Mouse (Mus musculus) layer of hippocampus, postnatal 25 days (tissue): ENCODE results near the gene R3hdm2. TPM values are rescaled to one million over a fixed set of nuclear protein-coding genes. Genes with fewer than 3 reads are reported as not detected.
A peak's percentile ranks its signal among the peaks of the same experiment; 100 is the strongest.

ENCODE experiments used
- DNase-seq, 2 experiments: peaks; one replicate each; pipeline ENCODE4 v3.0.0; 2022; ENCODE audit warnings: mixed read lengths in 2 of 2, low spot score in 1 of 2; ENCODE audit errors: extremely low spot score in 1 of 2
- total RNA-seq, 2 experiments: library from RNA; stranded (reverse); gene quantifications; 2 replicates each; pipeline ENCODE4 v1.2.3; 2021

R3hdm2 gene
- total RNA-seq, 2 experiments from 2014 or later: 153 to 200 TPM

- DNase-seq: no peak
These were observed 108.7 kb downstream of the R3hdm2 start for GRCm38 (mm10) chr10:127488856-127489255.

GRCm38 (mm10) chr10:127490160-127491127, 110.3 kb downstream of the R3hdm2 start:
- no peak for DNase-seq

- DNase-seq: no peak
These were observed 111.0 kb downstream of the R3hdm2 start for GRCm38 (mm10) chr10:127491128-127491512.

- DNase-seq: no peak
These were observed 112.0 kb downstream of the R3hdm2 start for GRCm38 (mm10) chr10:127492118-127492517.

- DNase-seq: no peak
These were observed 116.0 kb downstream of the R3hdm2 start for GRCm38 (mm10) chr10:127496156-127496555.

GRCm38 (mm10) chr10:127499516-127499915, 119.4 kb downstream of the R3hdm2 start:
- DNase-seq: no peak

- DNase-seq: no peak
These were observed 119.9 kb downstream of the R3hdm2 start for GRCm38 (mm10) chr10:127500042-127500441.

GRCm38 (mm10) chr10:127500894-127501893, 121.1 kb downstream of the R3hdm2 start, which contains the start of gene Stac3:
Gene Stac3, plus strand, starts transcription at chr10:127501686.
- DNase-seq: no peak

GRCm38 (mm10) chr10:127508239-127508638, 128.1 kb downstream of the R3hdm2 start:
- peak; percentile 65 to 79 for DNase-seq

GRCm38 (mm10) chr10:127509051-127509836, 129.1 kb downstream of the R3hdm2 start:
- DNase-seq: peak; percentile 81 to 91

GRCm38 (mm10) chr10:127509837-127510701, 129.9 kb downstream of the R3hdm2 start:
- no peak for DNase-seq

GRCm38 (mm10) chr10:127510895-127511617, 130.9 kb downstream of the R3hdm2 start:
- DNase-seq: no peak

GRCm38 (mm10) chr10:127511634-127512306, 131.6 kb downstream of the R3hdm2 start:
- DNase-seq: peak; percentile 68 to 74

GRCm38 (mm10) chr10:127512307-127512666, 132.2 kb downstream of the R3hdm2 start:
- no peak for DNase-seq

GRCm38 (mm10) chr10:127512813-127513212, 132.7 kb downstream of the R3hdm2 start:
- DNase-seq: peak; percentile 98 to 99

GRCm38 (mm10) chr10:127513501-127514091, 133.5 kb downstream of the R3hdm2 start:
- no peak for DNase-seq

- no peak for DNase-seq
These were observed 134.1 kb downstream of the R3hdm2 start for GRCm38 (mm10) chr10:127514111-127514698.
